Mouse (Mus musculus): ENCODE results near the gene Tmem131. TPM values are rescaled to one million over a fixed set of nuclear protein-coding genes. Genes with fewer than 3 reads are reported as not detected.
A peak's percentile ranks its signal among the peaks of the same experiment; 100 is the strongest.

The Tmem131 gene
- polyA plus RNA-seq, 1 experiment from 2014 or later: 44.4 TPM

- peaks cover 9% of the 10 kb centered on the region for H3K27me3 ChIP-seq
- no peak for TF ChIP-seq CTCF (IDR thresholded peaks at IDR 0.05)
- ATAC-seq (no peak), DNase-seq (ENCODE audit: low read depth, low spot score) (no peak)
- ChIA-PET CTCF (no interaction called here), POLR2A (no interaction called here)
- in situ Hi-C loops (cut with MboI; ENCODE audit: low pct_unique_long_range_greater_than_20kb): no loop called here
These were observed 27.6 kb upstream of the Tmem131 start for GRCm38 (mm10) chr1:36970918-36971617.

GRCm38 (mm10) chr1:36965831-36966230 is 22.4 kb upstream of the Tmem131 start:
- in situ Hi-C loops (cut with MboI; ENCODE audit: low pct_unique_long_range_greater_than_20kb): no loop called here
- DNase-seq (ENCODE audit: low read depth, low spot score) (no peak), ATAC-seq (no peak)
- no peak for TF ChIP-seq CTCF (IDR thresholded peaks at IDR 0.05)
- POLR2A ChIA-PET: no interaction called here
- no peaks in the 10 kb centered on the region for H3K27me3 ChIP-seq
- CTCF ChIA-PET: no interaction called here

- TF ChIP-seq CTCF (IDR thresholded peaks at IDR 0.05): no peak
- ChIA-PET CTCF (no interaction called here), POLR2A (no interaction called here)
- DNase-seq (ENCODE audit: low read depth, low spot score): no peak
- ATAC-seq: no peak
- in situ Hi-C loops (cut with MboI; ENCODE audit: low pct_unique_long_range_greater_than_20kb): no loop called here
- H3K27me3 ChIP-seq: no peaks in the 10 kb centered on the region
These were observed 19.1 kb upstream of the Tmem131 start for GRCm38 (mm10) chr1:36962379-36963176.

DNA sequence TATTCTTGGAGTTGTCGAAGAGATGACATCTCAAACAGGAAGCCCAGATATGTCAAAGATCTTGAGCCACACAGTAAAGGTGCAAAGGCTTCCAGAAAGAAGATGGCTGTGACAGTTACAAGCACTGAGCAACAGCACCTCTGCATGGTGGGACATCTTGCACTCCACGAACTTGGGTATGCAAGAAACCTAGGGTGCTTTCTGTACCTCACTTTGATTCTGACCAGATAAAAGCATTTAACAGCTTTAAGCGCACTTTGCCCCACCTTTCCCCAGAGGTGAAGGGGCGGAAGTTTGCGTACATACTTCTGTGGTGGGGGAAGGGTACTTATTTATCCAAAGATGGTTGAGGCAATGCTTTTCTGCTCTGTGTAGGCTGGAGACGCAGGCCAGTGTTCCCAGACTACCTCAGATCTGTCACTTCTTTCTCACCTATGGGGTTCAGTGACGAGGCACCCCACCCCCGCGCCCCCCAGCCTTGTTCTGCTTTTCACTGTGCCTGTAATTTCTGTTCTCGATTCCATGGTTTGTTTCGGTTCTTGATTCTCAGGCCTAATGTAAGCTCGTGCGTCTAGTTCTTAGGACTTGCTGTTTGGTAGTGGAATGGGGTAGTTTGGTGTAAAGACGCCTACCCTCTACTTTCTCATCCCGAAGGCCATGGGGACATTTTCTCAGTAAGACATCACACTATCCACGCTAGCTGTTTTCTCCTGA is 17.2 kb upstream of the Tmem131 start:
- in situ Hi-C loops (cut with MboI; ENCODE audit: low pct_unique_long_range_greater_than_20kb): no loop called here
- no peak for ATAC-seq

GRCm38 (mm10) chr1:36949591-36950184 is 6.2 kb upstream of the Tmem131 start:
- CTCF ChIA-PET: interaction anchor here (0.6 to 1.0 kb wide), 2 partner anchors 11 to 392 kb away, joined by 3 read pairs; no protein-coding TSS in a partner anchor
- ATAC-seq: no peak
- POLR2A ChIA-PET: no interaction called here
- no peak for TF ChIP-seq CTCF (IDR thresholded peaks at IDR 0.05)
- DNase-seq (ENCODE audit: low read depth, low spot score): no peak
- H3K27me3 ChIP-seq: no peaks in the 10 kb centered on the region
- in situ Hi-C loops (cut with MboI; ENCODE audit: low pct_unique_long_range_greater_than_20kb): no loop called here

More for the DNA sequence above, 17.2 kb upstream of the Tmem131 start:
- H3K27me3 ChIP-seq: no peaks in the 10 kb centered on the region
- POLR2A ChIA-PET: no interaction called here
- TF ChIP-seq CTCF (IDR thresholded peaks at IDR 0.05): no peak
- CTCF ChIA-PET: no interaction called here
- no peak for DNase-seq (ENCODE audit: low read depth, low spot score)

DNA sequence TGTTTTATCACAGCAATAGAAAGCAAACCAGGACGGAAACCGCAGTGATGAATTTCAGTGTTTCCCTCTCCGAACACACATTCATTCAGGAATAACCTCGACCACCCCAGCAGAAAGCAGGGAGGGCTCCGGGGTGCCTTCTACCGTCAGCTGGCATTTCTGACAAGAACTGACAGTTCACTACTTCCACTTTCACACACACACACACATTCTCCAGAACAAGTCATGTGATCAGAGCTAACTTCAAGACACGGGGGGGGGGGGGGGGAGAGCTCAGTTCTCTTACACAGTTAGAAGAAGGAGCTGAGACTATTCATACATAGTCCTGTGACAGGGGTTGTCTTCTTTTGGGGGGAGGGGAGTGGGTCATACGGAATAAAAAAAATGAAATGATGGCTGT is 4.0 kb upstream of the Tmem131 start:
- in situ Hi-C loops (cut with MboI; ENCODE audit: low pct_unique_long_range_greater_than_20kb): no loop called here
- ATAC-seq (no peak), DNase-seq (ENCODE audit: low read depth, low spot score) (no peak)
- H3K27me3 ChIP-seq: no peaks in the 10 kb centered on the region
- TF ChIP-seq CTCF (IDR thresholded peaks at IDR 0.05): no peak
- CTCF ChIA-PET: no interaction called here
- POLR2A ChIA-PET: no interaction called here

- no peak for TF ChIP-seq CTCF (IDR thresholded peaks at IDR 0.05)
- ATAC-seq: no peak
- no peak for DNase-seq (ENCODE audit: low read depth, low spot score)
- ChIA-PET CTCF (no interaction called here), POLR2A (no interaction called here)
- in situ Hi-C loops (cut with MboI; ENCODE audit: low pct_unique_long_range_greater_than_20kb): no loop called here
- H3K27me3 ChIP-seq: no peaks in the 10 kb centered on the region
These were observed 3.1 kb downstream of the Tmem131 start for GRCm38 (mm10) chr1:36940381-36940762.

DNA sequence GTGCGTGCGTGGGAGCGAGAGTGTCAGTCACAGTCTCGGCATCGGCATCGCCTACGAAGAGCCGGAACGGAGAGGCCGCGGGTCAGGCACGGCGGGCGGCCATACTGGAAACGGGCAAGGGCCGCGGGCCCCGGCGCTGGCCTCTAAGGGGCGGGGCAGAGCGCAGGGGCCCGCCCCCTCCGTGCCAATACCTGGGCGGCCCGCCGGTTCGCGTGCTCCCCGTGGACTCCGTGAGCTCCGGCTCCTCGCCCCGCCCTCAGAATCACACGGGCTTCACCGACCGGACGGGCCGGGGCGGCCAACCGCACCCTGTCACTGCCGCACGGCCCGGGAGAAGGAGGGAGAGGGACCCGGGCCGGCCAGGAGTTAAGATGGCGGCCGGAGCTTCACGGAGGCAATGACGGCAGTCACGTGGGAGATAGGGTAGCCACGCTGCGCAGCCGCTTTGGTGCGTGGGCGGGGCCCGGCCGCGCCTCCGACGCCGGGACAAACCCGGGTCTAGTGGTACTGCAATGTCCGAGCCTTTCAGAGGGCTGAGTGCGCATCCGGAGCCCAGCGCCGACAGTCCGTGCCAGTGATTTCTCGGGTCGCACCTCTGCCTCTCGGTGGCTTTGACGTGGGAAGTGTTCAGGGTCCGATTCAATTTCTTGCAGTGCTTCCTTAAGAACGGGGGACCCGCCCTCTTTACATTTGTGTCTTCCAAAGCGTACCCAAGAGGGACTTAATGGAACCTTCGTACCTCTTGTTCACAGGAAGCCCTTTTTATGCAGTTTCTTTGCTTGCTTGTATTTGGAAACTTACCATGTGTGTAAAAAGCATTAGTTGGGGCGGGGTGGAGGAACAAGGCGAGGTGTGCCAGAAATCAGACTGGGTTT is 3.7 kb downstream of the Tmem131 start:
- TF ChIP-seq CTCF (IDR thresholded peaks at IDR 0.05): no peak
- ATAC-seq: peak; percentile 94
- DNase-seq (ENCODE audit: low read depth, low spot score): no peak
- POLR2A ChIA-PET: interaction anchor here (0.8 to 1.4 kb wide), 4 partner anchors 8 to 80 kb away, joined by 3 to 4 read pairs (median 3); no protein-coding TSS in a partner anchor
- in situ Hi-C loops (cut with MboI; ENCODE audit: low pct_unique_long_range_greater_than_20kb): no loop called here
- CTCF ChIA-PET: interaction anchor here (1.3 kb wide), 1 partner anchor 10 kb away, joined by 3 read pairs; no protein-coding TSS in a partner anchor
- no peaks in the 10 kb centered on the region for H3K27me3 ChIP-seq

DNA sequence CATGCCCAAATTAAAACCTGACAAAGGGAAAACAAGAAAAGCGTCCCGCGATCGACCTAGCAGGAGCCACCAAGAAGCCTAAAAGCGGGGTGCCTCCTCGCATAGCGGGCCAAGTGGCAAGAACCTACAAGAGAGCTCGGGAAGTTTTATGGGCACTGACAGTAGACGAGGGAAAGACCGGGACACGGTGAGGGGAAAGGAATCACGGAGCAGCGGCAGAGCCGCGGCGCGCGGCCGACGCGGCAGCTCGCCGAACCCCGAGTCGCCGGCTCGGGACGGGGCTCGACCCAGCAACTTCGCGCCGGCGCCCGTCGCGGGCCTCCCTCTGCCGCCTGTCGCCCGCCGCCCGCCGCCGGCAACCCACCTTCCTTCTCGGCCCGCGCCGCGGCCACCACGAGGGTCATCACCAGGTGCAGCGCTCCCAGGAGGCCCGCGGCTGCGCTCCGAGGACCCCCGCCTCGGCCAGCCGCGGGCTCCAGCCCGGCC is 4.6 kb downstream of the Tmem131 start:
- H3K27me3 ChIP-seq: no peaks in the 10 kb centered on the region
- in situ Hi-C loops (cut with MboI; ENCODE audit: low pct_unique_long_range_greater_than_20kb): no loop called here
- DNase-seq (ENCODE audit: low read depth, low spot score) (no peak), ATAC-seq (peak; percentile 44)
- CTCF ChIA-PET: interaction anchor here (1.3 kb wide), 1 partner anchor 11 kb away, joined by 3 read pairs; no protein-coding TSS in a partner anchor
- no peak for TF ChIP-seq CTCF (IDR thresholded peaks at IDR 0.05)
- POLR2A ChIA-PET: interaction anchor here (1.2 to 1.4 kb wide), 2 partner anchors 20 to 32 kb away, joined by 3 to 4 read pairs; no protein-coding TSS in a partner anchor

Data from Patski (cell line).